Mouse (Mus musculus) midbrain, embryonic 10.5 days (tissue): ENCODE measurements at regions not wholly inside any gene's neighbourhood (a gene's known extent, or its start where the extent isn't known, plus 50 kb on each side); places are given as distances from the start of the nearest gene placed in this dataset.

Source experiments
- DNase-seq: peaks from one replicate; pipeline ENCODE4 v3.0.0-alpha.2; 2017; ENCODE audit warnings: low spot score
- H3K27ac ChIP-seq: fragments of 300-500 bp; sonication (generic); replicated peaks from 2 replicates; pipeline ENCODE4 v1.5.1; 2016; ENCODE audit warnings: mild to moderate bottlenecking
- H3K27me3 ChIP-seq: fragments of 300-500 bp; sonication (generic); 2 replicates; pipeline ENCODE4 v1.6.1; 2016; ENCODE audit warnings: low read depth, mild to moderate bottlenecking; ENCODE audit not compliant: poor library complexity, severe bottlenecking
- H3K36me3 ChIP-seq: fragments of 300-500 bp; sonication (generic); 2 replicates; pipeline ENCODE4 v1.6.1; 2016; ENCODE audit warnings: mild to moderate bottlenecking, moderate library complexity
- H3K4me1 ChIP-seq: fragments of 300-500 bp; sonication (generic); 2 replicates; pipeline ENCODE4 v1.6.1; 2016
- H3K4me3 ChIP-seq: fragments of 300-500 bp; sonication (generic); 2 replicates; pipeline ENCODE4 v1.5.1; 2016; ENCODE audit warnings: mild to moderate bottlenecking, moderate library complexity
- H3K9me3 ChIP-seq: fragments of 300-500 bp; sonication (generic); replicated peaks from 2 replicates; pipeline ENCODE4 v1.6.1; 2016; ENCODE audit warnings: mild to moderate bottlenecking
- WGBS: fragments of 180-500 bp; shearing (Covaris S2); methylation state at CpG from one replicate; pipeline ENCODE4 v1.1.7; 2016; 5-methylcytosine and 5-hydroxymethylcytosine counted together

- Histone ChIP-seq H3K27ac (no peak overlapping the region), H3K4me3 (no peak overlapping the region), H3K27me3 (no peaks in the 10 kb centered on the region), H3K4me1 (no peaks in the 10 kb centered on the region), H3K36me3 (no peaks in the 10 kb centered on the region), H3K9me3 (no peaks in the 10 kb centered on the region)
- WGBS, result 83% methylated on average over 4 of the region's 4 CpGs
- DNase-seq, result no peak
These were observed 61.5 kb upstream of the Inhba start for GRCm38 (mm10) chr13:15950143-15950542.

- Histone ChIP-seq H3K36me3 (no peaks in the 10 kb centered on the region), H3K27me3 (no peaks in the 10 kb centered on the region), H3K4me3 (no peak overlapping the region), H3K4me1 (no peaks in the 10 kb centered on the region), H3K9me3 (no peaks in the 10 kb centered on the region), H3K27ac (no peak overlapping the region)
- DNase-seq, result no peak
- WGBS, result 79% methylated on average over 3 of the region's 3 CpGs
These were observed 60.6 kb upstream of the Inhba start for GRCm38 (mm10) chr13:15950885-15951610.
